In genomic region chr3:101110838-101111103, GRCm38 (mm10) we compare ENCODE assay signal across 9 mouse cellular contexts. TPM values are rescaled to one million over a fixed set of nuclear protein-coding genes. Genes with fewer than 3 reads are reported as not detected.
A peak's percentile ranks its signal among the peaks of the same experiment; 100 is the strongest.
DNase-seq lines count a peak whose midpoint lies in the region; ATAC-seq lines count a peak whose summit lies in the region.
"Had no signal": no experiment of that assay in that cellular context is flagged by ENCODE, and none has a peak within 500 bp of the region (broad histone marks: within the 10 kb centered on the region; RNA-seq: fewer than 3 reads in every experiment).

No protein-coding gene starts in this region.

- peak overlapping the region; percentile 79 for H3K4me3 ChIP-seq in heart, embryonic 16.5 days (ENCODE audit: low read length)
- peak overlapping the region; percentile 89 for H3K4me3 ChIP-seq in embryonic facial prominence, embryonic 10.5 days
- H3K4me3 ChIP-seq in hindbrain, embryonic 16.5 days (ENCODE audit: low read length), result peak overlapping the region; percentile 88
- peak overlapping the region; percentile 84 for H3K4me3 ChIP-seq in midbrain, embryonic 15.5 days

- no peaks in the 10 kb centered on the region for H3K36me3 ChIP-seq in heart, embryonic 16.5 days (ENCODE audit: control insufficient read depth, insufficient read depth)
- no peaks in the 10 kb centered on the region for H3K36me3 ChIP-seq in embryonic facial prominence, embryonic 10.5 days (replicated peaks)
- no peaks in the 10 kb centered on the region for H3K36me3 ChIP-seq in hindbrain, embryonic 16.5 days (ENCODE audit: control insufficient read depth, insufficient read depth, low read length)
- no peaks in the 10 kb centered on the region for H3K36me3 ChIP-seq in midbrain, embryonic 15.5 days (replicated peaks)

- H3K4me2 ChIP-seq in heart, embryonic 16.5 days (ENCODE audit: low read depth, low read length), result peak overlapping the region; percentile 89
- peak overlapping the region; percentile 96 for H3K4me2 ChIP-seq in hindbrain, embryonic 16.5 days (ENCODE audit: low read length)
- H3K4me2 ChIP-seq in midbrain, embryonic 15.5 days, result peak overlapping the region; percentile 91

- H3K27me3 ChIP-seq in heart, embryonic 16.5 days (ENCODE audit: control insufficient read depth, insufficient read depth, low read length), result no peaks in the 10 kb centered on the region
- peaks cover 13% of the 10 kb centered on the region; the same call in 1 of the 2 replicates for H3K27me3 ChIP-seq in embryonic facial prominence, embryonic 10.5 days (replicated peaks; ENCODE audit: low read depth, poor library complexity, severe bottlenecking)
- H3K27me3 ChIP-seq in hindbrain, embryonic 16.5 days (replicated peaks; ENCODE audit: control insufficient read depth, insufficient read depth, low read length), result no peaks in the 10 kb centered on the region
- no peaks in the 10 kb centered on the region for H3K27me3 ChIP-seq in midbrain, embryonic 15.5 days (replicated peaks)

- peak overlapping the region; percentile 95 for H3K27ac ChIP-seq in heart, embryonic 16.5 days (ENCODE audit: low read length)
- peak overlapping the region; percentile 97 for H3K27ac ChIP-seq in embryonic facial prominence, embryonic 10.5 days (replicated peaks)
- H3K27ac ChIP-seq in hindbrain, embryonic 16.5 days (ENCODE audit: low read depth, low read length), result no peak overlapping the region; the same call in 1 of the 2 replicates
- H3K27ac ChIP-seq in midbrain, embryonic 15.5 days, result peak overlapping the region; percentile 78; the same call in 1 of the 2 replicates

- peak overlapping the region; percentile 91; the same call in 1 of the 2 replicates for H3K9ac ChIP-seq in heart, embryonic 16.5 days (ENCODE audit: low read length)
- peak overlapping the region; percentile 94; the same call in 1 of the 2 replicates for H3K9ac ChIP-seq in hindbrain, embryonic 16.5 days (ENCODE audit: low read depth, low read length)
- peak overlapping the region; percentile 93; the same call in 1 of the 2 replicates for H3K9ac ChIP-seq in midbrain, embryonic 15.5 days

- peaks cover 26% of the 10 kb centered on the region for H3K4me1 ChIP-seq in heart, embryonic 16.5 days (ENCODE audit: control insufficient read depth, insufficient read depth, low read length)
- peaks cover 61% of the 10 kb centered on the region for H3K4me1 ChIP-seq in embryonic facial prominence, embryonic 10.5 days
- H3K4me1 ChIP-seq in hindbrain, embryonic 16.5 days (ENCODE audit: control insufficient read depth, insufficient read depth, low read depth, low read length), result peaks cover 21% of the 10 kb centered on the region
- peaks cover 44% of the 10 kb centered on the region for H3K4me1 ChIP-seq in midbrain, embryonic 15.5 days

- no peak for DNase-seq in heart, postnatal 10 days
- DNase-seq in embryonic facial prominence, embryonic 10.5 days (ENCODE audit: low spot score), result no peak
- DNase-seq in urinary bladder, adult 2 months (ENCODE audit: low spot score), result no peak
- no peak for DNase-seq in spleen, postnatal 14 days (ENCODE audit: low spot score in 2 of 2)
- DNase-seq in thymus, postnatal 25 days, result no peak

- H3K9me3 ChIP-seq in heart, embryonic 16.5 days (replicated peaks; ENCODE audit: control insufficient read depth, low read length), result no peaks in the 10 kb centered on the region
- H3K9me3 ChIP-seq in embryonic facial prominence, embryonic 10.5 days, result no peaks in the 10 kb centered on the region
- H3K9me3 ChIP-seq in hindbrain, embryonic 16.5 days (ENCODE audit: control insufficient read depth, low read length), result no peaks in the 10 kb centered on the region
- no peaks in the 10 kb centered on the region for H3K9me3 ChIP-seq in midbrain, embryonic 15.5 days

- intact Hi-C loops in heart, postnatal 10 days (cut with DNase I), result no loop called here

- ATAC-seq in heart, embryonic 16.5 days (replicated peaks; ENCODE audit: extremely low read depth, insufficient read depth, low FRiP score), result no peak
- 0 out of 2 replicates have a peak, but pooled peaks have one; percentile 0 for ATAC-seq in hindbrain, embryonic 16.5 days
- ATAC-seq in midbrain, embryonic 15.5 days (replicated peaks), result peak; percentile 22; the same call in 1 of the 2 replicates

RNA-seq across cellular contexts. Expression of gene Ptgfrn, which starts 0.7 kb away (rescaled TPM):
- polyA plus RNA-seq in heart, embryonic 16.5 days (2015; fragmentation: Nextera tagmentation; extraction: Ambion mirVana), result 5.2 and 5.4 TPM in 2 replicates
- total RNA-seq in heart, postnatal 10 days (2021), result 10 to 100 TPM; 71.5 to 74.7 TPM
- 3.9 and 4.1 TPM in 2 replicates for polyA plus RNA-seq in embryonic facial prominence, embryonic 10.5 days (2016; fragmentation: Nextera tagmentation; extraction: Ambion mirVana)
- 2.8 and 3.1 TPM in 2 replicates for polyA plus RNA-seq in hindbrain, embryonic 16.5 days (2015; fragmentation: Nextera tagmentation; extraction: Ambion mirVana)
- polyA plus RNA-seq in midbrain, embryonic 15.5 days (2015; fragmentation: Nextera tagmentation; extraction: Ambion mirVana), result 2.6 and 2.7 TPM in 2 replicates
- polyA plus RNA-seq in urinary bladder, adult 2 months (2012; rRNA removed), result 31.0 and 62.3 TPM in 2 replicates
- polyA plus RNA-seq: erythroblast, embryonic 14.5 days had no signal
